Mouse (Mus musculus) embryonic facial prominence, embryonic 11.5 days (tissue): Measurements from ENCODE around the gene Cdk6. TPM values are rescaled to one million over a fixed set of nuclear protein-coding genes. Genes with fewer than 3 reads are reported as not detected.
"Not testable (repeated sequence)": the region's sequence is repeated elsewhere in the genome, so short reads cannot be mapped to it uniquely, and the experiment has no call there.

Source experiments
- ATAC-seq: fragments of 200-750 bp; cut with Nextera tagmentation; replicated peaks from 2 replicates; pipeline ENCODE4 v1.8.0; 2017; ENCODE audit warnings: low read depth; ENCODE audit not compliant: insufficient number of reproducible peaks, low FRiP score, low TSS enrichment
- DNase-seq: peaks from one replicate; pipeline ENCODE4 v3.0.0-alpha.2; 2015; ENCODE audit warnings: low spot score
- H3K27ac ChIP-seq: fragments of 300-500 bp; sonication (generic); replicated peaks from 2 replicates; pipeline ENCODE4 v1.5.1; 2014; ENCODE audit warnings: mild to moderate bottlenecking, low read depth, low read length, control low read depth
- H3K27me3 ChIP-seq: fragments of 300-500 bp; sonication (generic); 2 replicates; pipeline ENCODE4 v1.6.1; 2014; ENCODE audit warnings: mild to moderate bottlenecking, low read length, moderate library complexity, mixed read lengths; ENCODE audit not compliant: control insufficient read depth, insufficient read depth
- H3K36me3 ChIP-seq: fragments of 300-500 bp; sonication (generic); replicated peaks from 2 replicates; pipeline ENCODE4 v1.6.1; 2014; ENCODE audit warnings: low read depth, mild to moderate bottlenecking, low read length, moderate library complexity, mixed read lengths; ENCODE audit not compliant: control insufficient read depth, insufficient read depth
- H3K4me1 ChIP-seq: fragments of 300-500 bp; sonication (generic); 2 replicates; pipeline ENCODE4 v1.6.1; 2014; ENCODE audit warnings: low read length, mixed read lengths; ENCODE audit not compliant: control insufficient read depth, insufficient read depth
- H3K4me2 ChIP-seq: fragments of 300-500 bp; sonication (generic); 2 replicates; pipeline ENCODE4 v1.6.1; 2014; ENCODE audit warnings: low read depth, mild to moderate bottlenecking, control low read depth, low read length, moderate library complexity
- H3K4me3 ChIP-seq: fragments of 300-500 bp; sonication (generic); 2 replicates; pipeline ENCODE4 v1.5.1; 2014; ENCODE audit warnings: low read depth, low read length, control low read depth
- H3K9ac ChIP-seq: fragments of 300-500 bp; sonication (generic); replicated peaks from 2 replicates; pipeline ENCODE4 v1.6.1; 2014; ENCODE audit warnings: mild to moderate bottlenecking, control low read depth, low read length
- H3K9me3 ChIP-seq: fragments of 300-500 bp; sonication (generic); replicated peaks from 2 replicates; pipeline ENCODE4 v1.6.1; 2016; ENCODE audit warnings: mild to moderate bottlenecking, low read length, inconsistent platforms, mixed read lengths; ENCODE audit not compliant: control insufficient read depth
- WGBS: fragments of 180-500 bp; shearing (Covaris S2); extraction: QIAGEN DNeasy Blood & Tissue Kit; methylation state at CpG from one replicate; pipeline ENCODE4 v1.1.7; 2014; 5-methylcytosine and 5-hydroxymethylcytosine counted together
- polyA plus RNA-seq: library from polyadenylated mRNA; unstranded; fragments of >200 nt; fragmentation: Nextera tagmentation; extraction: Ambion mirVana; gene quantifications from 2 replicates; pipeline ENCODE4 v1.2.1, GENCODE M21; 2014

Gene Cdk6
- polyA plus RNA-seq, 1 experiment from 2014 or later, result 17.2 TPM

DNA sequence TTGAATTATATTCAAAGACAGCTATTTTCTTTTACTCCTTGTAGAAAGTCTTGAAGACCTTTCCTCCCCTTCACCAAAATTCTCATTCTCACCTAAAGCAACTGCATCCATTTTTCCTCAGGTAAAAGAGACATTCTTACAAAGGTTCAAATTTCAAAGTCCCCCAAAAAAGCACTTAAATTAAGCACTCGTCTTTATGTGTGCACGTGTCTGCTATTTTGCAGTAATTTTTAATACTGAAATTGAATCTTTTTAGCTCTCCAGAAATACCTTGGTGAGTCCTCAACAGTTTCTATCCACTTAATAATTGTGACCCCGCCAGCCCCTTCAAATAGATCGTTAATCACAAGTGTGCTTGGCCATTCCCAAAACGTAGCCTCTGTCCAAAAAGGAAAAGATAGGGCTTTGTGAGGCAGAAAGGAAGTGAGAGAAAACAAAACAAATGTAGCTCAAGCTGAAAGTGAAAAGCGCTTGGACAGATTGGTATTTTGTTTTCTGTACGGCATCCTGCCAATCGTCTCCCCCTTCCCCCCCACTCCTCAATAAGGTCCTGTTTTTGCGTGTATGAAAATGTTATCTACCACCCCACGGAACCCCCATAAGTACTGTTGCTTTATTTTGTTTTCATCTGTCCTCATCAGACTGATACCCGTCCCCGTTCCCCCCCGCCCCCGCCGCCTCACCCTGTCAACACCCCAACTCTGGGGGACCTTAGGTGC is 786 bp upstream of the Cdk6 start:
- WGBS, result under 1% methylated on average over 15 of the region's 15 CpGs

DNA sequence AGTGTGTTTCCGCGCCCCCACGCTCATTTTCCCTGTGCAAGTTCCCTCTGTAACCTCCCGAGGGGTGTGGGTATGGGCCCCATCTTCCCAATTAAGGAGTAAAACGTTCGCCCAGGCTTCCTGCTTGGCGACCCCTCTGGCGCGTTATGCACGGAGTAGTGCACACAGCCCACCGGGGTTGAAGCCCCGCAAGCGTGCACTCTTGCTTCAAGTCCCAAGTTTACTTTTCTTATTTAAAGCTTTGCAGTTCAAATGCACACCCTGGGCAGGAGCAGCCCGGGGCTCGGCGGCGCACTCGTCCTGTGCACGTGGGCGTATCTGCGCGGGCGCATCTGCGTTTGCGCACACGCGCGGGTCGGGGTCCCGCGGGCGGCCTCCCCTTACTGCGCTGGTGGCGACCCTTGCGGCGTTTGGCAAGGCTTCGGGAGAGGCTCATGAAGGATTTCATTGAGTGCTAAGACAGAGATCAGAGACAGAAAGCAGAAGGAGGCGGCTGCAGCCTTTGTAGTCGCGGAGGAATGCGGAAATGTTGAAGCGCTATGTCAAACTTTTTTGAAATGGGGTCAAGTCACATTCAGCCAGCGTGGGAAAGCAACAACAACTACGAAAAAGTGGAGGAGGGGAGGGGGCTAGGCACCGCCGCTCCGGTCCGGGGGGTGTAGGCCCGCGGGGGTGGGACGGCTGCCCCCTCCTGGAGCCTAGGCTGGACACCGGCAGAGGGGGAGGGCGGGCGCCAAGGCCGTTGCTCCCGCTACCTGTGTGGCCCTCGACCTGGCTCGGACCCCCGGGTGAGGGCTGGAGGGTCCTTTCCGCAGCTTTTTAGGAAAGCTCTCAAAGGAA is 866 bp downstream of the Cdk6 start:
- DNase-seq, result peak; percentile 68
- H3K4me3 ChIP-seq, result peak overlapping the region; percentile 46
- peak overlapping the region; percentile 75 for H3K27ac ChIP-seq
- H3K36me3 ChIP-seq, result no peaks in the 10 kb centered on the region
- no peaks in the 10 kb centered on the region for H3K4me1 ChIP-seq
- no peaks in the 10 kb centered on the region for H3K27me3 ChIP-seq
- peak; percentile 34; the same call in 1 of the 2 replicates for ATAC-seq
- peak overlapping the region; percentile 56 for H3K9ac ChIP-seq
- WGBS, result 0% methylated on average over 57 of the region's 60 CpGs
- H3K4me2 ChIP-seq, result peak overlapping the region; percentile 95
- H3K9me3 ChIP-seq, result no peaks in the 10 kb centered on the region

More for the DNA sequence above, 786 bp upstream of the Cdk6 start:
- not testable (repeated sequence) for H3K9me3 ChIP-seq, H3K27ac ChIP-seq, H3K36me3 ChIP-seq, ATAC-seq, H3K27me3 ChIP-seq, H3K9ac ChIP-seq, H3K4me1 ChIP-seq
- DNase-seq, result peak; percentile 4
- Histone ChIP-seq H3K4me2 (peak overlapping the region; percentile 95), H3K4me3 (peak overlapping the region; percentile 46)

DNA sequence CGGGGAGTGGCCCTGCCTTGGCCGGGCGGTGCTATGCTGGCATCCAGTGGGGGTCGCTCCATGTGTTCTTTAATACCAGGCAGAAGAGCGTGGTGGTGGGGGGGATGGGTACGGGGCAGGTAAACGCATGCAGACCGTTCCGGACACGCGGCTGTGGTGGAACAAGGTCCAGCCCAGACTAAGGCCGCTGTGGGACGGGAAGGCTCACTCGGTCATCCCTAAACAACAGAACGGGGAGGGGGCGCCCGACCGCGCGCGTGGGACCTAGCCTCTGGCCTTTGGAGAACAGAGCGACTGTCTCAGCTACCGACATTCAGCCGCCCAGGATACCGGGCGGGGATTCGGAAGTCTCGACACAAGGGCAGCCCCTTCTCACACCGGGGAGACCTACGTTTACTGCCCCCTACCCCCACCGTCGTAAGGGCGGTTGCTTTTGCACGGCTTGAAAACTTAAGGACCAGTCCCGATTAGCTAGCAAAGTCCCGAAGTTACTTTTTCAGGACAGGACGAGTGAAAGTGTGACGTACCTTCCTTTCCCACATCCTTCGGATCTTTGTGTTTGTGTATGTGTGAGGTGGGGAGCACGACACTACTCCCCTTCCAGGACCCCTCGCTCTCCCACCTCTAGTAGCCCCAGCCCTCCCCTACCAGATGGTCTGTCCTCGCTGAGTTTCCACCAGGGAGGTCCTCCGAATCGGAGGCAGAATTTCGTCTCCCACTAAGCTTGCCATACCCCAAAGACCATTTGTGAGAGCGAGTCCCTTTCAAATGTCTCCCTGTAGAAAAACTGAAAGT is 1.7 kb downstream of the Cdk6 start:
- Histone ChIP-seq H3K27ac (peak overlapping the region; percentile 75), H3K4me1 (no peaks in the 10 kb centered on the region), H3K9ac (peak overlapping the region; percentile 56), H3K27me3 (no peaks in the 10 kb centered on the region), H3K4me2 (peak overlapping the region; percentile 95), H3K9me3 (no peaks in the 10 kb centered on the region), H3K36me3 (no peaks in the 10 kb centered on the region), H3K4me3 (peak overlapping the region; percentile 46)
- DNase-seq (peak; percentile 74), ATAC-seq (peak; percentile 68)
- under 1% methylated on average over 46 of the region's 46 CpGs for WGBS

DNA sequence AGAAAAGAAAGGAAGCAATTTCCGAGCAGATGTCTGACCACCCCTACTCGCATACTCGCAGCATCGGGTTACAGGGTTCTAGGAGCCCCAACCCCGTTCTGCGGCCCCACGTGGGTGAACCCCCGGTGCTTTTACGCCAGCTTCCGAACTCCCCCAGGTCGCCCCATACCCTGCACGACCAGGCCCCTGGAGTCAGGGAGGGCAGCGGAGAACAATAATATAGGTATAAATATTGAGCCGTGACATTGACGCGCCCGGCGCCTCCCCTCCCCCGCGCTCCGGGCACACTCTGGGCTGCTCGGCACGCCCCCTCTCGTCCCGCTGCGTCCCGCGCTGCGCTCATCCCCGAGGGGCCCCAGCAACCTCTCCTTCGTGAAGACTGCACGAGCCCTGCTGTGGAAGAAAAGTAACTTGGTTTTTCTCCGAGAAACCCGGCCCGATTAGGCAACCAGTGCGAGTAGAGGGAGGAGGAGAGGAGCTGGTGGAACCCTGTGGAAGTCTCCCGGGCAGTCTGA is 2.3 kb downstream of the Cdk6 start:
- WGBS, result 1% methylated on average over 37 of the region's 37 CpGs
- H3K27me3 ChIP-seq, result no peaks in the 10 kb centered on the region
- H3K9me3 ChIP-seq, result no peaks in the 10 kb centered on the region
- H3K9ac ChIP-seq, result peak overlapping the region; percentile 56
- H3K4me1 ChIP-seq, result no peaks in the 10 kb centered on the region
- H3K4me2 ChIP-seq, result peak overlapping the region; percentile 95
- DNase-seq, result peak; percentile 72
- H3K27ac ChIP-seq, result peak overlapping the region; percentile 75
- H3K36me3 ChIP-seq, result no peaks in the 10 kb centered on the region
- ATAC-seq, result peak; percentile 58
- peak overlapping the region; percentile 46 for H3K4me3 ChIP-seq

- peak overlapping the region; percentile 56 for H3K9ac ChIP-seq
- H3K4me3 ChIP-seq, result peak overlapping the region; percentile 46
- H3K36me3 ChIP-seq, result no peaks in the 10 kb centered on the region
- no peaks in the 10 kb centered on the region for H3K27me3 ChIP-seq
- ATAC-seq (peak; percentile 56), DNase-seq (peak; percentile 86)
- no peaks in the 10 kb centered on the region for H3K4me1 ChIP-seq
- H3K4me2 ChIP-seq, result peak overlapping the region; percentile 95
- under 1% methylated on average over 55 of the region's 58 CpGs for WGBS
- H3K27ac ChIP-seq, result peak overlapping the region; percentile 75; the same call in 1 of the 2 replicates
- H3K9me3 ChIP-seq, result no peaks in the 10 kb centered on the region
Observed at GRCm38 (mm10) chr5:3344081-3344631, 2.9 kb downstream of the Cdk6 start.

- H3K4me2 ChIP-seq, result not testable (repeated sequence)
Observed at GRCm38 (mm10) chr5:3345540-3345939, 4.3 kb downstream of the Cdk6 start.

DNA sequence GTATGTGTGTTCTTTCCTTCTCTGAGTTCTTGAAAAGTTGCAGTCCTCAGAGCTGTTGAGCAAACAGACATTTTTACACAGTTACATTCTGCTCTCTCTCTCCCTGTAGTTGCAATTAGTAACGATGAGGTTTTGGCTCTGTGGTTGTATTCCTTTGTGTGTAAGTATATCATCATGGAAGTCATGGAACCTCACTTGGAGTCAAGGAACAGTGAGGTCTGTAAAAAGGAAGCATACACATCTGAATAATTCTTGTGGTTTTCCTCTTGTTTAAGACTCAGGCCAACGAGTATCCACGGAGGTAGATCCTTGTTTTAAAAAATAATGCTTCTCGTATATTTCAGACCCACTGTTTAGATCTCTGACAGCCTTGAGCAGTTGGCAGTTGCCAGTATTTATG is 8.1 kb downstream of the Cdk6 start:
- H3K4me3 ChIP-seq, H3K27ac ChIP-seq, DNase-seq, ATAC-seq, H3K9ac ChIP-seq, H3K4me1 ChIP-seq, H3K36me3 ChIP-seq, H3K4me2 ChIP-seq, H3K9me3 ChIP-seq, H3K27me3 ChIP-seq: not testable (repeated sequence)
- WGBS, result 92% methylated on average over 4 of the region's 4 CpGs

More at GRCm38 (mm10) chr5:3345540-3345939, 4.3 kb downstream of the Cdk6 start:
- H3K4me1 ChIP-seq, H3K9ac ChIP-seq, DNase-seq, H3K27me3 ChIP-seq, H3K36me3 ChIP-seq, H3K9me3 ChIP-seq, H3K27ac ChIP-seq, ATAC-seq, H3K4me3 ChIP-seq: not testable (repeated sequence)
- WGBS, result 61% methylated on average over 4 of the region's 4 CpGs
